Mouse (Mus musculus): ENCODE measurements at regions not wholly inside any gene's neighbourhood (a gene's known extent, or its start where the extent isn't known, plus 50 kb on each side); places are given as distances from the start of the nearest gene placed in this dataset.

GRCm38 (mm10) chr1:105111236-105111635, 245.3 kb downstream of the Rnf152 start:
- Histone ChIP-seq H3K4me3 (ENCODE audit: low read depth, low read length) (no peak overlapping the region), H3K27me3 (ENCODE audit: control insufficient read depth, insufficient read depth, low read length) (no peaks in the 10 kb centered on the region), H3K27ac (ENCODE audit: low read depth, low read length) (no peak overlapping the region), H3K9ac (ENCODE audit: low read depth, low read length) (no peak overlapping the region), H3K4me2 (replicated peaks; ENCODE audit: low read depth, low read length) (no peak overlapping the region), H3K4me1 (replicated peaks; ENCODE audit: control insufficient read depth, insufficient read depth, low read length) (no peaks in the 10 kb centered on the region), H3K9me3 (ENCODE audit: control insufficient read depth, low read length) (no peaks in the 10 kb centered on the region), H3K36me3 (ENCODE audit: control insufficient read depth, insufficient read depth, low read length) (no peaks in the 10 kb centered on the region)
- ATAC-seq (ENCODE audit: low FRiP score), result no peak
- 62% methylated on average over 4 of the region's 4 CpGs for WGBS
- no peak for DNase-seq (ENCODE audit: low spot score)

GRCm38 (mm10) chr1:105110581-105111210, 245.8 kb downstream of the Rnf152 start:
- H3K9ac ChIP-seq (ENCODE audit: low read depth, low read length), result no peak overlapping the region
- H3K4me2 ChIP-seq (replicated peaks; ENCODE audit: low read depth, low read length), result no peak overlapping the region
- H3K4me1 ChIP-seq (replicated peaks; ENCODE audit: control insufficient read depth, insufficient read depth, low read length), result no peaks in the 10 kb centered on the region
- no peak overlapping the region for H3K27ac ChIP-seq (ENCODE audit: low read depth, low read length)
- H3K36me3 ChIP-seq (ENCODE audit: control insufficient read depth, insufficient read depth, low read length), result no peaks in the 10 kb centered on the region
- no peak for DNase-seq (ENCODE audit: low spot score)
- H3K9me3 ChIP-seq (ENCODE audit: control insufficient read depth, low read length), result no peaks in the 10 kb centered on the region
- no peaks in the 10 kb centered on the region for H3K27me3 ChIP-seq (ENCODE audit: control insufficient read depth, insufficient read depth, low read length)
- H3K4me3 ChIP-seq (ENCODE audit: low read depth, low read length), result no peak overlapping the region
- no peak for ATAC-seq (ENCODE audit: low FRiP score)
- 83% methylated on average over 1 of the region's 1 CpGs for WGBS

GRCm38 (mm10) chr1:105107836-105108235, 248.7 kb downstream of the Rnf152 start:
- no peak for DNase-seq (ENCODE audit: low spot score)
- Histone ChIP-seq H3K27me3 (ENCODE audit: control insufficient read depth, insufficient read depth, low read length) (no peaks in the 10 kb centered on the region), H3K9ac (ENCODE audit: low read depth, low read length) (no peak overlapping the region), H3K36me3 (ENCODE audit: control insufficient read depth, insufficient read depth, low read length) (no peaks in the 10 kb centered on the region), H3K4me1 (replicated peaks; ENCODE audit: control insufficient read depth, insufficient read depth, low read length) (no peaks in the 10 kb centered on the region), H3K27ac (ENCODE audit: low read depth, low read length) (no peak overlapping the region), H3K4me3 (ENCODE audit: low read depth, low read length) (no peak overlapping the region), H3K4me2 (replicated peaks; ENCODE audit: low read depth, low read length) (no peak overlapping the region), H3K9me3 (ENCODE audit: control insufficient read depth, low read length) (no peaks in the 10 kb centered on the region)
- ATAC-seq (ENCODE audit: low FRiP score), result no peak
- WGBS, result 79% methylated on average over 4 of the region's 4 CpGs

- 88% methylated on average over 1 of the region's 1 CpGs for WGBS
- DNase-seq (ENCODE audit: low spot score), result no peak
- Histone ChIP-seq H3K9me3 (ENCODE audit: control insufficient read depth, low read length) (no peaks in the 10 kb centered on the region), H3K4me3 (ENCODE audit: low read depth, low read length) (no peak overlapping the region), H3K27ac (ENCODE audit: low read depth, low read length) (no peak overlapping the region), H3K27me3 (ENCODE audit: control insufficient read depth, insufficient read depth, low read length) (no peaks in the 10 kb centered on the region), H3K4me1 (replicated peaks; ENCODE audit: control insufficient read depth, insufficient read depth, low read length) (no peaks in the 10 kb centered on the region), H3K9ac (ENCODE audit: low read depth, low read length) (no peak overlapping the region), H3K4me2 (replicated peaks; ENCODE audit: low read depth, low read length) (no peak overlapping the region), H3K36me3 (ENCODE audit: control insufficient read depth, insufficient read depth, low read length) (no peaks in the 10 kb centered on the region)
- no peak for ATAC-seq (ENCODE audit: low FRiP score)
Observed at GRCm38 (mm10) chr1:105107257-105107656, 249.3 kb downstream of the Rnf152 start.

GRCm38 (mm10) chr1:105105211-105105610, 251.3 kb downstream of the Rnf152 start:
- Histone ChIP-seq H3K4me1 (replicated peaks; ENCODE audit: control insufficient read depth, insufficient read depth, low read length) (no peaks in the 10 kb centered on the region), H3K9me3 (ENCODE audit: control insufficient read depth, low read length) (no peaks in the 10 kb centered on the region), H3K36me3 (ENCODE audit: control insufficient read depth, insufficient read depth, low read length) (no peaks in the 10 kb centered on the region), H3K9ac (ENCODE audit: low read depth, low read length) (no peak overlapping the region), H3K27ac (ENCODE audit: low read depth, low read length) (no peak overlapping the region), H3K4me3 (ENCODE audit: low read depth, low read length) (no peak overlapping the region), H3K27me3 (ENCODE audit: control insufficient read depth, insufficient read depth, low read length) (no peaks in the 10 kb centered on the region), H3K4me2 (replicated peaks; ENCODE audit: low read depth, low read length) (no peak overlapping the region)
- ATAC-seq (ENCODE audit: low FRiP score), result no peak
- DNase-seq (ENCODE audit: low spot score), result no peak

GRCm38 (mm10) chr1:105095091-105095490, 261.4 kb downstream of the Rnf152 start:
- Histone ChIP-seq H3K4me2 (replicated peaks; ENCODE audit: low read depth, low read length) (no peak overlapping the region), H3K27ac (ENCODE audit: low read depth, low read length) (no peak overlapping the region), H3K4me3 (ENCODE audit: low read depth, low read length) (no peak overlapping the region), H3K27me3 (ENCODE audit: control insufficient read depth, insufficient read depth, low read length) (no peaks in the 10 kb centered on the region), H3K4me1 (replicated peaks; ENCODE audit: control insufficient read depth, insufficient read depth, low read length) (no peaks in the 10 kb centered on the region), H3K36me3 (ENCODE audit: control insufficient read depth, insufficient read depth, low read length) (no peaks in the 10 kb centered on the region), H3K9me3 (ENCODE audit: control insufficient read depth, low read length) (no peaks in the 10 kb centered on the region), H3K9ac (ENCODE audit: low read depth, low read length) (no peak overlapping the region)
- DNase-seq (ENCODE audit: low spot score) (no peak), ATAC-seq (ENCODE audit: low FRiP score) (no peak)
- WGBS, result 39% methylated on average over 2 of the region's 2 CpGs

- ATAC-seq (ENCODE audit: low FRiP score), result no peak
- Histone ChIP-seq H3K36me3 (ENCODE audit: control insufficient read depth, insufficient read depth, low read length) (no peaks in the 10 kb centered on the region), H3K9me3 (ENCODE audit: control insufficient read depth, low read length) (no peaks in the 10 kb centered on the region), H3K4me3 (ENCODE audit: low read depth, low read length) (no peak overlapping the region), H3K27me3 (ENCODE audit: control insufficient read depth, insufficient read depth, low read length) (no peaks in the 10 kb centered on the region), H3K27ac (ENCODE audit: low read depth, low read length) (no peak overlapping the region), H3K4me2 (replicated peaks; ENCODE audit: low read depth, low read length) (no peak overlapping the region), H3K9ac (ENCODE audit: low read depth, low read length) (no peak overlapping the region), H3K4me1 (replicated peaks; ENCODE audit: control insufficient read depth, insufficient read depth, low read length) (no peaks in the 10 kb centered on the region)
- DNase-seq (ENCODE audit: low spot score), result no peak
- WGBS, result 76% methylated on average over 3 of the region's 3 CpGs
Observed at GRCm38 (mm10) chr1:105094500-105094899, 262.0 kb downstream of the Rnf152 start.

- Histone ChIP-seq H3K9ac (ENCODE audit: low read depth, low read length) (no peak overlapping the region), H3K36me3 (ENCODE audit: control insufficient read depth, insufficient read depth, low read length) (no peaks in the 10 kb centered on the region), H3K9me3 (ENCODE audit: control insufficient read depth, low read length) (no peaks in the 10 kb centered on the region), H3K4me2 (replicated peaks; ENCODE audit: low read depth, low read length) (no peak overlapping the region), H3K4me3 (ENCODE audit: low read depth, low read length) (no peak overlapping the region), H3K4me1 (replicated peaks; ENCODE audit: control insufficient read depth, insufficient read depth, low read length) (no peaks in the 10 kb centered on the region), H3K27me3 (ENCODE audit: control insufficient read depth, insufficient read depth, low read length) (no peaks in the 10 kb centered on the region), H3K27ac (ENCODE audit: low read depth, low read length) (no peak overlapping the region)
- ATAC-seq (ENCODE audit: low FRiP score), result no peak
- no peak for DNase-seq (ENCODE audit: low spot score)
- WGBS, result 90% methylated on average over 3 of the region's 3 CpGs
Observed at GRCm38 (mm10) chr1:105093875-105094274, 262.6 kb downstream of the Rnf152 start.

- DNase-seq (ENCODE audit: low spot score), result peak; percentile 2
Observed at GRCm38 (mm10) chr1:105093012-105093411, 263.5 kb downstream of the Rnf152 start.

More at GRCm38 (mm10) chr1:105093012-105093411, 263.5 kb downstream of the Rnf152 start:
- Histone ChIP-seq H3K27me3 (ENCODE audit: control insufficient read depth, insufficient read depth, low read length) (no peaks in the 10 kb centered on the region), H3K36me3 (ENCODE audit: control insufficient read depth, insufficient read depth, low read length) (no peaks in the 10 kb centered on the region), H3K4me2 (replicated peaks; ENCODE audit: low read depth, low read length) (no peak overlapping the region), H3K4me3 (ENCODE audit: low read depth, low read length) (no peak overlapping the region), H3K9me3 (ENCODE audit: control insufficient read depth, low read length) (no peaks in the 10 kb centered on the region), H3K4me1 (replicated peaks; ENCODE audit: control insufficient read depth, insufficient read depth, low read length) (no peaks in the 10 kb centered on the region), H3K27ac (ENCODE audit: low read depth, low read length) (no peak overlapping the region), H3K9ac (ENCODE audit: low read depth, low read length) (no peak overlapping the region)
- 69% methylated on average over 1 of the region's 1 CpGs for WGBS
- no peak for ATAC-seq (ENCODE audit: low FRiP score)
